Mouse (Mus musculus): ENCODE data around the gene Rgp1.

DNA sequence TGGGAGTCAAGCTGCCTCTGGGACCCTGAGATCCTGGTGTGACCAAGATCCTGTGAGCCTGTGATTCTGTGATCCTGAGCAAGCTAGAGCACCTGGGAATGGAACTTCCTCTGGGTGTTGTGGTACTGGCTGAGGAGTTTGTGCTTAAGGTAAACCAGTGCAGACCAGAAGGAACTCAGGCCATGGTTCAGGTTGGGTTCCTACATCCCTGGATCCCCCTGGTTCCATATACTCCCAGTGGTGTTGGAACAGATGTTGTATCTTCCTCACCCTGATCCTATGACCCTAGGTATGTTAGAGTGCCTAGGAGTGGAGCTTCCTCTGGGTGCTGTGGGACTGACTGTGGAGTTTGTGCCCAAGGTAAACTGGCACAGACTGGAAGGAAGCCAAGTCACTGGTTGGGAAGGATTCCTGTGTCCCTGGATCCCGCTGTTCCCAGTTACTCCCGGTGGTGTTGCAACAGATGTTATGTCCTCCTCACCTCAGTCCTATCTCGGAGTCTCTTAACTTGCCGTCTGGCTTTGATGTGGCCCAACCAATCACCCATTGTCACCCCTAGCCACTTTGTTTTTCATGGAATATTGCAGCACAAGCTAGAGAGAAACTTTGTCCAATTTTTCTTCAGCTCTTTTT lies 41.7 kb downstream of the Rgp1 start:
- TF ChIP-seq CTCF (conservative IDR thresholded peaks at IDR 0.05; ENCODE audit: insufficient read depth, insufficient read length, low read depth, low read length), result no peak
- no peak for TF ChIP-seq POLR2A (IDR thresholded peaks at IDR 0.05; ENCODE audit: low read depth, low read length)
